Mouse (Mus musculus): ENCODE measurements at regions not wholly inside any gene's neighbourhood (a gene's known extent, or its start where the extent isn't known, plus 50 kb on each side); places are given as distances from the start of the nearest gene placed in this dataset.

GRCm38 (mm10) chr7:88225800-88226199 is 52.1 kb upstream of the Ctsc start:
- Histone ChIP-seq H3K9ac (no peak overlapping the region), H3K4me2 (no peak overlapping the region), H3K9me3 (no peaks in the 10 kb centered on the region), H3K4me3 (no peak overlapping the region), H3K27ac (no peak overlapping the region), H3K36me3 (no peaks in the 10 kb centered on the region), H3K27me3 (no peaks in the 10 kb centered on the region), H3K4me1 (no peaks in the 10 kb centered on the region)
- WGBS, result 65% methylated on average over 1 of the region's 1 CpGs
- no peak for ATAC-seq (ENCODE audit: borderline replicate concordance, extremely low read depth, low FRiP score, low TSS enrichment)
